Mouse (Mus musculus): ENCODE measurements at regions not wholly inside any gene's neighbourhood (a gene's known extent, or its start where the extent isn't known, plus 50 kb on each side); places are given as distances from the start of the nearest gene placed in this dataset.
A peak's percentile ranks its signal among the peaks of the same experiment; 100 is the strongest.

DNA sequence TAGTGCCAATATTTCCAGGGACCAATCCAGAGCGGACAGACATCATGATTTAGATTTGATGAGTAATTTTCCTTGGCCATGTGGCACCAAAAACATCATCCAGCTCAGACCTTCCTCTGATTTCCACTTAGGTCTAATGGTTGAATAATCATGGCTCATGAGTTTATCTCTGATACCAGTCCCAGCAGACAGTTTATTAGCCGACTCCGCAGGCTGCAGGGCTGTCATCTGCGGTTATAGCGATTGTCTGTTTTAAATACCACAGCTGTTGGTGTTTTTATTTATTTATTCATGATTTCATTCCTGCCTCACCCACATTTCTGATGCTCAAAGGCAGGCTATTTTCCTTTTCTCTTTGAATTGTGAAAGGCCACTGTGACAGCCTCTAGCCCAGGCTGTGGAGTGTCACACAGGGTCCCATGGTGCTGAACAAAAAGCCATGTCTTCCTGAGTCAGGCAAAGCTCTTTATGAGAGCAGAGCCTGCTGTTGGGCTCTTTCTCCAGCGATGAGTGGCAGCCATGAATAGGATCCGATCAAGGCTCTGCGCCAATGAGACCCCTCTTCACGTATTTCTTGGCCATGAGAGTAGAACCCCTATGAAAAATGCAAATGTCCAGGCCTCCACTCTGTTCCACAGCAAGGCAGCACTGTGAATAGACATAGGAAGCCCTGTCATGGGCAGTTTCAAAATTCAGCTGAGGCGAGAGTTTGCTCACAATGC is 584.7 kb downstream of the Sqor start:
- WGBS = 87% methylated on average over 10 of the region's 10 CpGs
- DNase-seq (ENCODE audit: low spot score) = no peak

DNA sequence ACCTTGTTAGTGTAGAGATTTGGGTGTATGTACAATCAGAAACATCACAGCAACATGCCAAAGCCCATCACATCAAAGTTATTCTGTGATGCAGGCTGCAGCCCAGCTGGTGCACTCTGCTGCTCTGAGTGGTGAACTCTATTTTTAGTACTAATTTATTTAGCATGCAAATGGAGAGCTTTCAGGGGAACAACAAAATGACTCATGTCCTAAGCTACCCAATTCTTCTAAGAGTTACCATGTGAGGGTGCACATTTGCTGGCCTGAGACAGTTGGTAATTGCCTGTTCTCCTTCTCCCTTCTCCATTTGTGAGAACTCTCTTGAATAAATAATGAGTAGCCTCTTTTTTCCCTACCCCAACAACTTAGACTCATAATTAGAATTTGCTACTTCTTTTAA is 599.2 kb downstream of the Sqor start:
- H3K27me3 ChIP-seq (ENCODE audit: control insufficient read depth, insufficient read depth, low read length) = no peaks in the 10 kb centered on the region
- ATAC-seq (ENCODE audit: insufficient read depth, low FRiP score, low TSS enrichment) = no peak
- DNase-seq (ENCODE audit: low spot score) = no peak

More for the DNA sequence above, 584.7 kb downstream of the Sqor start:
- H3K4me2 ChIP-seq (ENCODE audit: low read depth) = no peak overlapping the region
- no peak overlapping the region for H3K9ac ChIP-seq (ENCODE audit: low read length)
- H3K36me3 ChIP-seq (ENCODE audit: control insufficient read depth, insufficient read depth, low read length) = no peaks in the 10 kb centered on the region
- H3K27me3 ChIP-seq (ENCODE audit: control insufficient read depth, insufficient read depth, low read length) = no peaks in the 10 kb centered on the region
- no peaks in the 10 kb centered on the region for H3K9me3 ChIP-seq (ENCODE audit: control insufficient read depth, low read length)
- H3K4me1 ChIP-seq (ENCODE audit: control insufficient read depth, insufficient read depth, low read length) = no peaks in the 10 kb centered on the region
- ATAC-seq (ENCODE audit: insufficient read depth, low FRiP score, low TSS enrichment) = peak; percentile 48; the same call in 1 of the 2 replicates
- no peak overlapping the region for H3K4me3 ChIP-seq (ENCODE audit: low read depth, low read length)
- no peak overlapping the region for H3K27ac ChIP-seq (ENCODE audit: low read depth, low read length)

DNA sequence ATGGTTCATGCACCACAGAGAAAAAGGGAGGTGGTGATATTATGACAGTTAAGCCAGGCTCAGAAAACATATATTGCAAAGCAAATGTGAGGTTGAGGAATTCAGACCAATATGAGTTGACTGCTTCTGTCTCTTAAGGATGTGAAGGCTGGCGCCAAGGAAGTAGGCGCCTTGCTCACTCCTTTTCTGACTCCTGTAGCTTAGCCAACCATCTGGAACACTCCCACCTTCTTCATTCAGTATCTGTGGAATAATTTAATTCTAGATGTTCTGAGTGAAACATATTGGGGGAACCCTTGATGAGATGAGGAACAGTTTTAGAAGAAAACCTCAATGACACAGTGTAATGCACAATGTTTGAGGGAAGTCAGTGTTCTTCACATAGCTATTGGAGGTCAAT is 601.5 kb downstream of the Sqor start:
- 90% methylated on average over 2 of the region's 2 CpGs for WGBS

More for the DNA sequence above, 599.2 kb downstream of the Sqor start:
- no peak overlapping the region for H3K27ac ChIP-seq (ENCODE audit: low read depth, low read length)
- H3K36me3 ChIP-seq (ENCODE audit: control insufficient read depth, insufficient read depth, low read length) = no peaks in the 10 kb centered on the region
- H3K4me3 ChIP-seq (ENCODE audit: low read depth, low read length) = no peak overlapping the region
- H3K4me2 ChIP-seq (ENCODE audit: low read depth) = no peak overlapping the region
- H3K9ac ChIP-seq (ENCODE audit: low read length) = no peak overlapping the region
- no peaks in the 10 kb centered on the region for H3K4me1 ChIP-seq (ENCODE audit: control insufficient read depth, insufficient read depth, low read length)
- no peaks in the 10 kb centered on the region for H3K9me3 ChIP-seq (ENCODE audit: control insufficient read depth, low read length)

DNA sequence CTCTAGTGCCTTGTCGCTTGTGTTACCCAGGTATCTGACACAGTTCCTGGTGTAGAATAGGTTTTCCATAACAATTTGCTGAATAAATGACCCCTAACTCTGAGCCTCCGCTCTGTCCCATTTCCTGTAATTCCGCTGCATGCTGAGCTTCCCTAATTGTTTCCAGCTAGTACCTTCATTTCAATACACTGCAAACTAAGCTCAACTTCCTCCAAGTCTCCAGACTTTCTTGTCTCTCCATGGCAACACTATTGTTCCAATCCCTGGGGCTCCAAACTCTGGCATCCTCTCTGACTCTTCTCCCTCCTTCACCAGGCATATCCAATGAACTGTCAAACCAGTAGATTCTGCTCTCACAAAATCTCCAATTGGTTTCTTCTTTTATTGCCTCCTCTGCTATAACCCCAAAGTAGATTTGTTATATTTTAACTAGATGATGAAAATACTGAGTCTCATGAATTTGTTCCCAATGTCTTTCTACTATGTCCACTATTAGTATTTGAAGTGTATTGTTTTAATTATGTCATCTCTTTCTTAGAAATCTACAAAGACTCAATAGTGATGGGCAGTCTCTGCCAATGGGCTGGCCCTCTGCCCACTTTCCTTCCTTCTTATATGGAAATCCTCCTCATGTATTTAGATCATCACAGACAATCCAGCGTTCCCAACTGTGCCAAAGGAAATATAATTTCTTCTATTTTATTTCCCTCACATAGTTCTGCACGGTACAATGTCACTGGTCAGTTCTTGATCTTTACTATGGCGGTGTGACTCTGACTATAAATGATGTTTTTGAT is 620.8 kb downstream of the Sqor start:
- no peak overlapping the region for H3K27ac ChIP-seq (ENCODE audit: low read depth, low read length)
- H3K4me2 ChIP-seq (ENCODE audit: low read depth) = no peak overlapping the region
- 63% methylated on average over 6 of the region's 6 CpGs for WGBS
- no peak overlapping the region for H3K4me3 ChIP-seq (ENCODE audit: low read depth, low read length)
- no peak overlapping the region for H3K9ac ChIP-seq (ENCODE audit: low read length)
- no peaks in the 10 kb centered on the region for H3K4me1 ChIP-seq (ENCODE audit: control insufficient read depth, insufficient read depth, low read length)
- ATAC-seq (ENCODE audit: insufficient read depth, low FRiP score, low TSS enrichment) (no peak), DNase-seq (ENCODE audit: low spot score) (no peak)
- H3K9me3 ChIP-seq (ENCODE audit: control insufficient read depth, low read length) = no peaks in the 10 kb centered on the region
- H3K27me3 ChIP-seq (ENCODE audit: control insufficient read depth, insufficient read depth, low read length) = no peaks in the 10 kb centered on the region
- H3K36me3 ChIP-seq (ENCODE audit: control insufficient read depth, insufficient read depth, low read length) = no peaks in the 10 kb centered on the region

More for the DNA sequence above, 601.5 kb downstream of the Sqor start:
- DNase-seq (ENCODE audit: low spot score) (no peak), ATAC-seq (ENCODE audit: insufficient read depth, low FRiP score, low TSS enrichment) (no peak)
- Histone ChIP-seq H3K4me2 (ENCODE audit: low read depth) (no peak overlapping the region), H3K9ac (ENCODE audit: low read length) (no peak overlapping the region), H3K27ac (ENCODE audit: low read depth, low read length) (no peak overlapping the region), H3K27me3 (ENCODE audit: control insufficient read depth, insufficient read depth, low read length) (no peaks in the 10 kb centered on the region), H3K36me3 (ENCODE audit: control insufficient read depth, insufficient read depth, low read length) (no peaks in the 10 kb centered on the region), H3K4me3 (ENCODE audit: low read depth, low read length) (no peak overlapping the region), H3K9me3 (ENCODE audit: control insufficient read depth, low read length) (no peaks in the 10 kb centered on the region), H3K4me1 (ENCODE audit: control insufficient read depth, insufficient read depth, low read length) (no peaks in the 10 kb centered on the region)

DNA sequence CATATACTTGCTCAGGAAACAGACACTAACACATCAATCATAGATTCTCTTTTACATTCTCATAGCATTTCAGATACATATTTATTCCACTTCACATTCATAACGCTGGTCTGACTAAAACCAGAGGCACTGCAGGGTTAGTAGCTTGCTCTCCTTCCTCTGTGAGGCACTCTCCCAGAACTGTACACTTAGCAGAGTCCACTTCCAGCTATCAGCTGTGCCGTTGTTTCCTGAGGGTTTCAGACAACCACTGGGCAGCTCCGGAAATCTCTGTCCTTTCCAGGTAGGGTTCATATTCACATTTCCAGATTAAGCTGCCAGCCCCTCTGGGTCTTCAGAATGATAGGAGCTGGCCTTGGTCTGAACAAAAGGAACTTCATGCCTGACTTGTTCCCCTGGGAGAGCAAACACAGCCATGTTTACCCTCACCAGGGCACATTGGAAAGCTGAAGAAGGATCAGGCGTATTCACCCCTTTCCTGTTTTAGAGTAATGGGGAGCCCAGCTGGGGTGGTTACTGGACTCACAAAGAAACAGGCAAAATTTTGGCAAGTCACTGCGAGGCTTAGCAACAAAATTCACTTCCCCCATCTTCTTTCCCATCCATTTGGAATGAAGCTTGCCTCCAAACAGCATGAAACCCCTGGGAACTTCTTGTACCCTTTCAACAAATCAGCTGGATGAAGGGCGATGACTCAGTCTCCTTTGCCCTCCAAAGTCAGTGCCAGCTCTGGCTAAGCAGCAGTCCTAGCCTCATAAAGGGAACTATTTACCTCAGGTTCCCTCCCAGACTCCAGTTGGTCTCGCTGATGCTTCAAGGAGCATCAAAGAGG is 622.0 kb downstream of the Sqor start:
- no peak overlapping the region for H3K9ac ChIP-seq (ENCODE audit: low read length)
- no peaks in the 10 kb centered on the region for H3K36me3 ChIP-seq (ENCODE audit: control insufficient read depth, insufficient read depth, low read length)
- no peak overlapping the region for H3K27ac ChIP-seq (ENCODE audit: low read depth, low read length)

DNA sequence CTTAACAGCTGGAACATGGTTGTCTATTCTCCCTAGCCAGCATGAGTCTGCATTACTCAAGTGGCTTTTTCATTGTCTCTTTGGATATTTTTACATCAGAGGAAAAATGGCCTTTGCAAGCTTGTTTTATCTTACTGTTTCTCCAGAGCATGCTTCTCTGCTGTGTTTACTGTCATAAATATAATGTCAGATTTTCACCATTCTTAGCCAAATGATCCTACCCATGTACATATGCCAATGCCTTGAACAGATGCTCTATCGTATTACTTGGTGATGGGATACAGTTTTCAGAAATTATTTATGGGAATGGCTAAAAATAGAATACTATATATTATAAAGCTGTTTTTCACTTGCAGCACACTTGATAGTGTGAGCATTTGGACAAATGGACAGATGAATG is 625.9 kb downstream of the Sqor start:
- Histone ChIP-seq H3K27me3 (ENCODE audit: control insufficient read depth, insufficient read depth, low read length) (no peaks in the 10 kb centered on the region), H3K27ac (ENCODE audit: low read depth, low read length) (no peak overlapping the region), H3K9ac (ENCODE audit: low read length) (no peak overlapping the region), H3K36me3 (ENCODE audit: control insufficient read depth, insufficient read depth, low read length) (no peaks in the 10 kb centered on the region), H3K4me1 (ENCODE audit: control insufficient read depth, insufficient read depth, low read length) (no peaks in the 10 kb centered on the region), H3K4me3 (ENCODE audit: low read depth, low read length) (no peak overlapping the region), H3K9me3 (ENCODE audit: control insufficient read depth, low read length) (no peaks in the 10 kb centered on the region), H3K4me2 (ENCODE audit: low read depth) (no peak overlapping the region)
- WGBS = 94% methylated on average over 1 of the region's 1 CpGs
- DNase-seq (ENCODE audit: low spot score) = no peak
- no peak for ATAC-seq (ENCODE audit: insufficient read depth, low FRiP score, low TSS enrichment)

More for the DNA sequence above, 622.0 kb downstream of the Sqor start:
- Histone ChIP-seq H3K4me3 (ENCODE audit: low read depth, low read length) (no peak overlapping the region), H3K9me3 (ENCODE audit: control insufficient read depth, low read length) (no peaks in the 10 kb centered on the region), H3K4me2 (ENCODE audit: low read depth) (no peak overlapping the region), H3K4me1 (ENCODE audit: control insufficient read depth, insufficient read depth, low read length) (no peaks in the 10 kb centered on the region), H3K27me3 (ENCODE audit: control insufficient read depth, insufficient read depth, low read length) (no peaks in the 10 kb centered on the region)
- ATAC-seq (ENCODE audit: insufficient read depth, low FRiP score, low TSS enrichment) (no peak), DNase-seq (ENCODE audit: low spot score) (no peak)
- WGBS = 71% methylated on average over 7 of the region's 7 CpGs

DNA sequence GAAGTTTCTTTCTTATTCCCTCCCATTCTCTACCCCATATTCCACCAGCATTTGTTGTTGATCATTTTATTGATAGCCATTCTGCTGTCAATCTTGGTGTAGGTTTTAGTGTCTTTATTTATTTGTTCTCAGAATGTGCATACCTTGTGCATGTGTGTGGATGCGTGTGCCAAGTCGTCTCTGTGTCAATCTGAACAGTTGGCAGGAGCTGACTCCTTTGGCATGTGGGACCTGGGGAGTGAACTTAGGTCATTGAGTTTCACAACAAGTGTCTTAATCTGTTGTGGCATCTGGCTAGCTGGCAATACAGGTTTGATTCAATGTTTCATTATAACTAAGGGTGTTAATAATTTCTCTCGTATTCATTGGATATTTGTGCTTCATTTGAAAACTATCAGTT is 629.3 kb downstream of the Sqor start:
- no peak overlapping the region for H3K4me3 ChIP-seq (ENCODE audit: low read depth, low read length)
- no peaks in the 10 kb centered on the region for H3K9me3 ChIP-seq (ENCODE audit: control insufficient read depth, low read length)
- H3K27ac ChIP-seq (ENCODE audit: low read depth, low read length) = no peak overlapping the region
- no peaks in the 10 kb centered on the region for H3K27me3 ChIP-seq (ENCODE audit: control insufficient read depth, insufficient read depth, low read length)
- DNase-seq (ENCODE audit: low spot score) = no peak
- no peak overlapping the region for H3K4me2 ChIP-seq (ENCODE audit: low read depth)
- no peak overlapping the region for H3K9ac ChIP-seq (ENCODE audit: low read length)
- 94% methylated on average over 3 of the region's 3 CpGs for WGBS
- no peaks in the 10 kb centered on the region for H3K36me3 ChIP-seq (ENCODE audit: control insufficient read depth, insufficient read depth, low read length)
- no peak for ATAC-seq (ENCODE audit: insufficient read depth, low FRiP score, low TSS enrichment)
- H3K4me1 ChIP-seq (ENCODE audit: control insufficient read depth, insufficient read depth, low read length) = no peaks in the 10 kb centered on the region

DNA sequence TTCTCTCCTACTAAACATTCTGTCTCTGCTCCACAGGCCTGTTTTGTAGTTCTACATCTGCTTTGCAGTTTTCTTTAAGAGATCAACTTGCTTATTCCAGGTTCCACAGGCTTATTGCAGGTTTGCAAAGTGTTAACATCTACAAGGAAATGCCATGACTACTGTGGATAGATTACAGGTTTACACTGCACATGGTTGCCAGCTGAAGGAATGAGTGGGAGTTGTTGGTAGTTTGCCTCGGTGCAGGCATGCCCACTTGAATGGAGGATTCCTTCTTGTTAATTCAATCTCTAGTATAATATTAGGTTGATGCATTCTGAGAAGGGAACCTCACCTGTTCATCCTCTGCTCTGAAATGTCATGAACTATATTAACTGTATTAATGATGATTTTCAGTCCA is 632.5 kb downstream of the Sqor start:
- H3K9ac ChIP-seq (ENCODE audit: low read length) = no peak overlapping the region
- H3K27me3 ChIP-seq (ENCODE audit: control insufficient read depth, insufficient read depth, low read length) = no peaks in the 10 kb centered on the region
- H3K36me3 ChIP-seq (ENCODE audit: control insufficient read depth, insufficient read depth, low read length) = no peaks in the 10 kb centered on the region
- ATAC-seq (ENCODE audit: insufficient read depth, low FRiP score, low TSS enrichment) = no peak
- no peaks in the 10 kb centered on the region for H3K4me1 ChIP-seq (ENCODE audit: control insufficient read depth, insufficient read depth, low read length)
- no peak for DNase-seq (ENCODE audit: low spot score)
- 71% methylated on average over 1 of the region's 1 CpGs for WGBS
- H3K4me2 ChIP-seq (ENCODE audit: low read depth) = no peak overlapping the region
- H3K4me3 ChIP-seq (ENCODE audit: low read depth, low read length) = no peak overlapping the region
- no peaks in the 10 kb centered on the region for H3K9me3 ChIP-seq (ENCODE audit: control insufficient read depth, low read length)
- H3K27ac ChIP-seq (ENCODE audit: low read depth, low read length) = no peak overlapping the region
